Mouse (Mus musculus) gastrocnemius, adult 2 months (tissue): Measurements from ENCODE around the gene Fbrs. TPM values are rescaled to one million over a fixed set of nuclear protein-coding genes. Genes with fewer than 3 reads are reported as not detected.
A peak's percentile ranks its signal among the peaks of the same experiment; 100 is the strongest.

Source experiments
- DNase-seq: peaks from one replicate; pipeline ENCODE4 v3.0.0; 2022
- H3K27ac ChIP-seq: fragments of 200-600 bp; 2 replicates; pipeline ENCODE4 v1.8.1; 2022; ENCODE audit warnings: mild to moderate bottlenecking
- H3K4me3 ChIP-seq: fragments of 200-600 bp; 2 replicates; pipeline ENCODE4 v1.8.1; 2022; ENCODE audit warnings: mild to moderate bottlenecking, moderate library complexity
- CTCF ChIP-seq: fragments of 200-600 bp; IDR thresholded peaks from 2 replicates; pipeline ENCODE4 v1.8.1; 2022; ENCODE audit warnings: antibody characterized with exemption, mild to moderate bottlenecking, moderate library complexity
- intact Hi-C: fragments of 180-260 bp; cut with DNase I; formaldehyde crosslinking; loops from one replicate; pipeline ENCODE4 v1.15.1; 2025
- microRNA-seq: library from miRNA; unstranded; fragments of <30 nt; microRNA quantifications from one replicate; pipeline ENCODE4 v1.2.0, GENCODE M21; 2021
- total RNA-seq, 2 experiments: library from RNA; stranded (reverse); gene quantifications; 2 replicates each; pipeline ENCODE4 v1.2.3; 2021

Fbrs gene
- total RNA-seq, 2 experiments from 2014 or later = 24.1 to 24.7 TPM

GRCm38 (mm10) chr7:127511808-127512230 lies 32.8 kb downstream of the Fbrs start, which contains the start of gene Srcap:
Gene Srcap (plus strand): TSS chr7:127511983.
- Histone ChIP-seq H3K27ac (peak within 1 kb of the TSS; percentile 100), H3K4me3 (peak within 1 kb of the TSS; percentile 99)
- no peak for TF ChIP-seq CTCF
- DNase-seq = peak; percentile 98
- intact Hi-C loops = loop anchor here (2.0 to 5.0 kb wide), 2 partner anchors 33 to 75 kb away; partner anchors contain the start of genes Ccdc189, Fbrs and Rnf40

DNA sequence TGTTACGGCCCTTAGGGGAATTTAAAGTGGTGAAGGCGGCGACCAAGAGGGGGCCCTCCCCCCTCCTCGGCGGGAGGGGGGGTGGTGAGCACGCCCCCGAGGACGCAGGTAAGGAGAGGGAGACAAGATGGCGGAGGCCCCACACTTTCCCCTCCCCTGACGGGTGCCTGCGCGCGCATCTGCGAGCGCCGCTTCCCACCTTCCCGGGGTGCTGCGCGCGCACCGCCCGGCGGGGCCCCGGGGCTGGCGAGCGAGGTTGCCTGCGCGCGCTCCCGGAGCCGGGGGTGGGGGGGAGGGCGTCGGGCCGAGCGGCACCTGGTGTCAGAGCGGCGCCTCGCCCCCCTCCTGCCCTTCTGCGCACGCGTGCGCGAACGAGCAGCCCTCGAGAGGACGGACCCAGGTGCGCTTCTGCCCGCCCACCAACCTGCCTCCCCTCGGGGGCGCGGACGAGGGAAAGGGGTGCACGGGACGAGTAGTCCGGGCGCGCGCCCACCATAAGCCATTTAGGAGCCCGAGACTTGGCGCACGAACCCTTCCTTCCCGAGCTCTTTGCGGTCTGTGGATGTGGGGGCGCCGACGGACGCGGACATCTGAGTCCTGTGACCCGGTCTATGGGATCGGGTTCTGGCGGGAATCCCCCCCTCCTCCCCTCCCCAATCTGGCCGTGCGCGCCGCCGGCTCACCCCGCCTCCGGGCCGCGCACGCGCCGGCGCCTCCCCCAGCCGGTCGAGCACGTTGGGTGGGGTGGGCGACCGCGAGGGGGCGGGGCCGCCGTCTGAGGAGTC lies 33.4 kb downstream of the Fbrs start:
- intact Hi-C loops = loop anchor here (5.0 kb wide), 1 partner anchor 75 kb away; the partner anchor contains the start of genes Ccdc189 and Rnf40
- H3K27ac ChIP-seq = peak overlapping the region; percentile 100

GRCm38 (mm10) chr7:127513016-127513390 lies 34.0 kb downstream of the Fbrs start:
- intact Hi-C loops = loop anchor here (5.0 kb wide), 1 partner anchor 74 kb away; the partner anchor contains the start of genes Ccdc189 and Rnf40
- TF ChIP-seq CTCF = no peak
- H3K27ac ChIP-seq = peak overlapping the region; percentile 100

More for the DNA sequence above, 33.4 kb downstream of the Fbrs start:
- no peak for TF ChIP-seq CTCF
- peak; percentile 95 for DNase-seq
- H3K4me3 ChIP-seq = peak overlapping the region; percentile 99

GRCm38 (mm10) chr7:127513781-127514180 lies 34.8 kb downstream of the Fbrs start:
- no peak for DNase-seq
- Histone ChIP-seq H3K4me3 (peak overlapping the region; percentile 99), H3K27ac (peak overlapping the region; percentile 100)
- intact Hi-C loops = loop anchor here (5.0 kb wide), 1 partner anchor 74 kb away; the partner anchor contains the start of genes Ccdc189 and Rnf40
- no peak for TF ChIP-seq CTCF

More at GRCm38 (mm10) chr7:127513016-127513390, 34.0 kb downstream of the Fbrs start:
- peak; percentile 26 for DNase-seq
- H3K4me3 ChIP-seq = peak overlapping the region; percentile 99

- intact Hi-C loops = loop anchor here (5.0 kb wide), 1 partner anchor 36 kb away; no protein-coding TSS in a partner anchor
- H3K4me3 ChIP-seq = no peak overlapping the region
- H3K27ac ChIP-seq = no peak overlapping the region
- TF ChIP-seq CTCF = no peak
- DNase-seq = peak; percentile 62
These were observed 36.8 kb downstream of the Fbrs start for GRCm38 (mm10) chr7:127515846-127516245.

GRCm38 (mm10) chr7:127516344-127516743 lies 37.3 kb downstream of the Fbrs start:
- intact Hi-C loops = loop anchor here (5.0 kb wide), 1 partner anchor 36 kb away; no protein-coding TSS in a partner anchor

DNA sequence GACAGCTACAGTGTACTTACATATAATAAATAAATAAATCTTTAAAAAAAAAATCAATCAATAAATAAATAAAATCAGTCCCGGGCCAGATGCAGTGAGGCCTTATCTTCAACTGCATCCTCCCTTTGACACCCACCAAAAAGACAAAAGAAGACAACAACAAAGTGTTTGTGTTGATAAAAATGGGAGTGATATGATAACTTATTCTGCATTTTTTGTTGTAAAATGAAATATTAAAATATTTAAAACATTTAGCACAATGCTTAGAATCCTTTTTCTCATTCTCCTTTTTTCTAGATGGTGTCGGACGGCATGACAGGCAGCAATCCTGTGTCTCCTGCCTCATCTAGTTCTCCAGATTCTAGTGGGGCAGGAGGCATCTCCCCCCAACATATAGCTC lies 40.3 kb downstream of the Fbrs start, which contains the start of gene Gm42715:
TSS of gene Gm42715 (plus strand) at position 301 of the 400 bp plus-strand sequence.
- intact Hi-C loops = loop anchor here (5.0 kb wide), 1 partner anchor 33 kb away; no protein-coding TSS in a partner anchor
- H3K4me3 ChIP-seq = no peak within 1 kb of the TSS
- H3K27ac ChIP-seq = no peak within 1 kb of the TSS
- no peak for DNase-seq
- TF ChIP-seq CTCF = no peak

More at GRCm38 (mm10) chr7:127516344-127516743, 37.3 kb downstream of the Fbrs start:
- no peak overlapping the region for H3K27ac ChIP-seq
- no peak for TF ChIP-seq CTCF
- DNase-seq = no peak
- no peak overlapping the region for H3K4me3 ChIP-seq

Small RNAs within 50 kb of the gene (microRNA-seq; reads per million reads assigned to microRNA genes)
- gene Gm47278 (not detected), gene Mir7060 (not detected)

Other genes starting within 250 kb of the Fbrs start
- gene Zfp553, start 246.1 kb upstream of the Fbrs start, total RNA-seq = 1 to 10 TPM; 4.2 to 5.1 TPM
- gene Sept1, start 246.1 kb upstream of the Fbrs start, total RNA-seq = 1 to 10 TPM in 1 of 2 experiments, under 1 TPM in 1; 0.89 to 2.1 TPM
- 10 to 100 TPM; 17.6 to 17.7 TPM for gene Zfp771, start 234.9 kb upstream of the Fbrs start, total RNA-seq
- 10 to 100 TPM; 25.1 to 35.4 TPM for gene Dctpp1, start 218.5 kb upstream of the Fbrs start, total RNA-seq
- gene Sephs2, start 205.1 kb upstream of the Fbrs start, total RNA-seq = 10 to 100 TPM; 30.1 to 36.3 TPM
- under 1 TPM; 0.15 to 0.25 TPM for gene Itgal, start 182.9 kb upstream of the Fbrs start, total RNA-seq
- gene Zfp768, start 133.6 kb upstream of the Fbrs start, total RNA-seq = 10 to 100 TPM; 35.2 to 38.9 TPM
- gene Zfp747, start 103.1 kb upstream of the Fbrs start, total RNA-seq = 1 to 10 TPM; 3.7 to 3.8 TPM
- gene 9130019O22Rik, start 92.0 kb upstream of the Fbrs start, total RNA-seq = 1 to 10 TPM; 1.6 to 2.4 TPM
- gene E430018J23Rik, start 85.6 kb upstream of the Fbrs start, total RNA-seq = 1 to 10 TPM; 1.2 to 1.3 TPM
- gene Zfp764, start 72.4 kb upstream of the Fbrs start, total RNA-seq = 1 to 10 TPM; 1.7 to 2.5 TPM
- gene Zfp688, start 57.1 kb upstream of the Fbrs start, total RNA-seq = 1 to 10 TPM; 1.5 to 2.1 TPM
- 1 to 10 TPM in 1 of 2 experiments, under 1 TPM in 1; 0.71 to 1.3 TPM for gene Zfp689, start 30.0 kb upstream of the Fbrs start, total RNA-seq
- 10 to 100 TPM; 19.3 to 20.9 TPM for gene Prr14, start 19.6 kb upstream of the Fbrs start, total RNA-seq
- gene Srcap, start 32.8 kb downstream of the Fbrs start, total RNA-seq = 10 to 100 TPM; 47.5 to 50.4 TPM
- 1 to 10 TPM; 5.3 to 5.5 TPM for gene Gm42715, start 40.4 kb downstream of the Fbrs start, total RNA-seq
- gene Tmem265, start 82.2 kb downstream of the Fbrs start, total RNA-seq = not detected
- 10 to 100 TPM in 1 of 2 experiments, 1 to 10 TPM in 1; 8.3 to 10.8 TPM for gene Phkg2, start 94.1 kb downstream of the Fbrs start, total RNA-seq
- 1 to 10 TPM; 1.7 to 2.4 TPM for gene Ccdc189, start 109.4 kb downstream of the Fbrs start, total RNA-seq
- 10 to 100 TPM; 33.3 to 34.6 TPM for gene Rnf40, start 109.6 kb downstream of the Fbrs start, total RNA-seq
- gene Zfp629, start 136.6 kb downstream of the Fbrs start, total RNA-seq = 1 to 10 TPM; 9.3 TPM
- gene Bcl7c, start 229.7 kb downstream of the Fbrs start, total RNA-seq = 10 to 100 TPM; 26.7 to 32.9 TPM
- gene Ctf1, start 233.5 kb downstream of the Fbrs start, total RNA-seq = 10 to 100 TPM; 16.8 to 18.1 TPM